Mouse (Mus musculus) bone marrow, adult 2 months (tissue): ENCODE measurements around the gene Agbl2. TPM values are rescaled to one million over a fixed set of nuclear protein-coding genes. Genes with fewer than 3 reads are reported as not detected.

Source experiments
- H3K27ac ChIP-seq: fragments of 200-500 bp; 2 replicates; pipeline ENCODE4 v1.5.1; 2012; ENCODE audit warnings: low read depth, mild to moderate bottlenecking, control low read depth, inconsistent platforms, low read length; ENCODE audit not compliant: control insufficient read depth, poor library complexity, insufficient read depth
- H3K4me1 ChIP-seq: fragments of 200-500 bp; 2 replicates; pipeline ENCODE4 v1.6.1; 2011; ENCODE audit warnings: low read length; ENCODE audit not compliant: control insufficient read depth, insufficient read depth
- H3K4me3 ChIP-seq: fragments of 200-500 bp; replicated peaks from 2 replicates; pipeline ENCODE3; 2011; ENCODE audit warnings: mild to moderate bottlenecking, low read depth, low read length, control low read depth; ENCODE audit not compliant: control insufficient read depth
- CTCF ChIP-seq: fragments of 200-500 bp; IDR thresholded peaks from 2 replicates; pipeline ENCODE4 v1.5.1; 2011; ENCODE audit warnings: low read length, control low read depth; ENCODE audit not compliant: control insufficient read depth, insufficient read depth
- POLR2A ChIP-seq: fragments of 200-500 bp; IDR thresholded peaks from 2 replicates; pipeline ENCODE4 v1.6.1; 2011; ENCODE audit warnings: low read depth, mild to moderate bottlenecking, control low read depth, low read length, borderline replicate concordance; ENCODE audit not compliant: control insufficient read depth
- WGBS: fragments of 180-500 bp; shearing (Covaris S2); methylation state at CpG from one replicate; pipeline ENCODE4 v1.1.7; 2018; 5-methylcytosine and 5-hydroxymethylcytosine counted together
- polyA plus RNA-seq: library from polyadenylated mRNA; stranded (reverse); fragments of >200 nt; gene quantifications from 2 replicates; pipeline ENCODE4 v1.2.4, GENCODE M21; 2011; ENCODE audit warnings: low replicate concordance; ENCODE audit not compliant: missing spikeins, insufficient read depth, insufficient read length

Agbl2 gene
- not detected in 2 replicates for polyA plus RNA-seq

- peak within 1 kb of the TSS; percentile 37 for H3K4me3 ChIP-seq
- no peak within 1 kb of the TSS; the same call in 1 of the 2 replicates for H3K27ac ChIP-seq
- 6% methylated on average over 11 of the region's 11 CpGs for WGBS
- no peak for TF ChIP-seq CTCF
- H3K4me1 ChIP-seq, result no peaks in the 10 kb centered on the region; the same call in 1 of the 2 replicates
These were observed at the start of gene Agbl2 for GRCm38 (mm10) chr2:90782458-90782857. Gene Agbl2, plus strand, starts transcription at chr2:90782727.

GRCm38 (mm10) chr2:90735326-90735725 is 47.2 kb upstream of the Agbl2 start:
- 95% methylated on average over 11 of the region's 11 CpGs for WGBS
- Histone ChIP-seq H3K27ac (no peak overlapping the region), H3K4me3 (no peak overlapping the region), H3K4me1 (no peaks in the 10 kb centered on the region)
- no peak for TF ChIP-seq CTCF
- TF ChIP-seq POLR2A, result no peak

- Histone ChIP-seq H3K4me1 (no peaks in the 10 kb centered on the region), H3K27ac (no peak overlapping the region), H3K4me3 (no peak overlapping the region)
- TF ChIP-seq CTCF (no peak), POLR2A (no peak)
- WGBS, result 74% methylated on average over 3 of the region's 3 CpGs
These were observed 43.7 kb upstream of the Agbl2 start for GRCm38 (mm10) chr2:90738801-90739200.

- Histone ChIP-seq H3K4me3 (no peak overlapping the region), H3K4me1 (no peaks in the 10 kb centered on the region; the same call in 1 of the 2 replicates), H3K27ac (no peak overlapping the region)
- TF ChIP-seq CTCF, result no peak
- TF ChIP-seq POLR2A, result no peak
- WGBS, result 91% methylated on average over 3 of the region's 3 CpGs
These were observed 43.2 kb upstream of the Agbl2 start for GRCm38 (mm10) chr2:90739327-90739726.

GRCm38 (mm10) chr2:90739921-90740320 is 42.6 kb upstream of the Agbl2 start:
- H3K27ac ChIP-seq, result no peak overlapping the region
- TF ChIP-seq POLR2A, result no peak
- no peak for TF ChIP-seq CTCF
- no peaks in the 10 kb centered on the region; the same call in 1 of the 2 replicates for H3K4me1 ChIP-seq
- WGBS, result 82% methylated on average over 5 of the region's 5 CpGs
- no peak overlapping the region for H3K4me3 ChIP-seq

GRCm38 (mm10) chr2:90744285-90745052 is 38.1 kb upstream of the Agbl2 start:
- no peaks in the 10 kb centered on the region; the same call in 1 of the 2 replicates for H3K4me1 ChIP-seq
- no peak for TF ChIP-seq POLR2A
- 64% methylated on average over 12 of the region's 12 CpGs for WGBS
- peak overlapping the region; percentile 73 for H3K27ac ChIP-seq
- peak overlapping the region; percentile 57 for H3K4me3 ChIP-seq

GRCm38 (mm10) chr2:90745053-90745678 is 37.4 kb upstream of the Agbl2 start, which contains the start of gene Fnbp4:
Gene Fnbp4, plus strand, starts transcription at chr2:90745370.
- peak within 1 kb of the TSS; percentile 97 for H3K27ac ChIP-seq
- under 1% methylated on average over 44 of the region's 44 CpGs for WGBS
- peak within 1 kb of the TSS; percentile 99 for H3K4me3 ChIP-seq
- TF ChIP-seq CTCF (no peak), POLR2A (peak; percentile 89)
- H3K4me1 ChIP-seq, result peaks cover 2% of the 10 kb centered on the region; the same call in 1 of the 2 replicates

- Histone ChIP-seq H3K27ac (peak overlapping the region; percentile 97), H3K4me3 (peak overlapping the region; percentile 99), H3K4me1 (peaks cover 2% of the 10 kb centered on the region; the same call in 1 of the 2 replicates)
- no peak for TF ChIP-seq CTCF
- no peak for TF ChIP-seq POLR2A
- under 1% methylated on average over 54 of the region's 54 CpGs for WGBS
These were observed 36.6 kb upstream of the Agbl2 start for GRCm38 (mm10) chr2:90745740-90746537.
